Mouse (Mus musculus) frontal cortex, postnatal 14 days (tissue): ENCODE measurements at regions not wholly inside any gene's neighbourhood (a gene's known extent, or its start where the extent isn't known, plus 50 kb on each side); places are given as distances from the start of the nearest gene placed in this dataset.
"Not testable (repeated sequence)": the region's sequence is repeated elsewhere in the genome, so short reads cannot be mapped to it uniquely, and the experiment has no call there.

ENCODE experiments used
- DNase-seq, 2 experiments: peaks; one replicate each; pipeline ENCODE4 v3.0.0; 2022; ENCODE audit warnings: low spot score in 2 of 2

GRCm38 (mm10) chr2:10990043-10990728 lies 181.7 kb upstream of the Prkcq start:
- DNase-seq, result no peak

GRCm38 (mm10) chr2:10998798-10999197 lies 173.1 kb upstream of the Prkcq start:
- no peak for DNase-seq

GRCm38 (mm10) chr2:10999217-10999618 lies 172.7 kb upstream of the Prkcq start:
- no peak for DNase-seq

GRCm38 (mm10) chr2:11005806-11006205 lies 166.1 kb upstream of the Prkcq start:
- no peak for DNase-seq

GRCm38 (mm10) chr2:11011041-11011962 lies 160.6 kb upstream of the Prkcq start:
- DNase-seq, result no peak

GRCm38 (mm10) chr2:11012312-11012860 lies 159.5 kb upstream of the Prkcq start:
- no peak for DNase-seq

- DNase-seq, result no peak
These were observed 158.8 kb upstream of the Prkcq start for GRCm38 (mm10) chr2:11013154-11013553.

- DNase-seq, result no peak
These were observed 155.5 kb upstream of the Prkcq start for GRCm38 (mm10) chr2:11016446-11016845.

- DNase-seq, result no peak
These were observed 139.0 kb upstream of the Prkcq start for GRCm38 (mm10) chr2:11032891-11033290.

- DNase-seq, result no peak
These were observed 137.7 kb upstream of the Prkcq start for GRCm38 (mm10) chr2:11034178-11034577.

GRCm38 (mm10) chr2:11037343-11037742 lies 134.6 kb upstream of the Prkcq start:
- DNase-seq, result no peak

GRCm38 (mm10) chr2:11038440-11038839 lies 133.5 kb upstream of the Prkcq start:
- no peak for DNase-seq

- no peak for DNase-seq
These were observed 131.9 kb upstream of the Prkcq start for GRCm38 (mm10) chr2:11040005-11040404.

GRCm38 (mm10) chr2:11044727-11045274 lies 127.1 kb upstream of the Prkcq start:
- no peak for DNase-seq

- no peak for DNase-seq
These were observed 120.3 kb upstream of the Prkcq start for GRCm38 (mm10) chr2:11051621-11052020.

- DNase-seq, result peak; percentile 13 to 73
These were observed 112.0 kb upstream of the Prkcq start for GRCm38 (mm10) chr2:11059731-11060425.

- DNase-seq, result no peak
These were observed 104.5 kb upstream of the Prkcq start for GRCm38 (mm10) chr2:11067384-11067783.

GRCm38 (mm10) chr2:11083536-11083935 lies 88.4 kb upstream of the Prkcq start:
- no peak for DNase-seq

- DNase-seq, result no peak
These were observed 84.9 kb upstream of the Prkcq start for GRCm38 (mm10) chr2:11086996-11087395.

- not testable (repeated sequence) for DNase-seq
These were observed 71.9 kb upstream of the Prkcq start for GRCm38 (mm10) chr2:11099834-11100622.

- peak in 1 of 2 experiments; percentile 15 for DNase-seq
These were observed 58.7 kb upstream of the Prkcq start for GRCm38 (mm10) chr2:11113191-11113590.
